Comparison of ENCODE assay signal across 16 mouse cellular contexts in genomic region chr1:120758762-120759161, GRCm38 (mm10).
DNase-seq lines count a peak whose midpoint lies in the region; ATAC-seq and TF ChIP-seq lines count a peak whose summit lies in the region.
"Had no signal": no experiment of that assay in that cellular context is flagged by ENCODE, and none has a peak within 500 bp of the region (broad histone marks: within the 10 kb centered on the region; RNA-seq: fewer than 3 reads in every experiment).

No protein-coding gene starts in this region.

- no peak overlapping the region for H3K27ac ChIP-seq in midbrain, embryonic 13.5 days
- H3K27ac ChIP-seq: embryonic facial prominence, embryonic 10.5 days; limb, embryonic 12.5 days; liver, embryonic 15.5 days had no signal

- no peaks in the 10 kb centered on the region for H3K79me2 ChIP-seq in C2C12 (ENCODE audit: control insufficient read depth, insufficient read depth)

- intact Hi-C loops in heart, postnatal 14 days (cut with DNase I): loop anchor here (5.0 kb wide), 1 partner anchor 151 kb away; no protein-coding TSS in a partner anchor

- H3K4me2 ChIP-seq in midbrain, embryonic 13.5 days (replicated peaks): no peak overlapping the region
- H3K4me2 ChIP-seq: limb, embryonic 12.5 days; liver, embryonic 15.5 days had no signal

- no peaks in the 10 kb centered on the region for H3K27me3 ChIP-seq in C2C12 (ENCODE audit: control insufficient read depth, insufficient read depth, insufficient read length)
- no peaks in the 10 kb centered on the region for H3K27me3 ChIP-seq in midbrain, embryonic 13.5 days
- H3K27me3 ChIP-seq: CH12.LX; liver, embryonic 15.5 days; Patski had no signal

- peaks cover 8% of the 10 kb centered on the region; the same call in 1 of the 2 replicates for H3K4me1 ChIP-seq in midbrain, embryonic 13.5 days (replicated peaks)
- H3K4me1 ChIP-seq: liver, embryonic 15.5 days had no signal

- H3ac ChIP-seq in C2C12 (ENCODE audit: control insufficient read depth, insufficient read length, low read depth): no peak overlapping the region

- no peak for ATAC-seq in midbrain, embryonic 13.5 days
- ATAC-seq: Patski had no signal

- 88% methylated on average over 5 of the region's 5 CpGs for WGBS in midbrain, embryonic 13.5 days

- no peak for TF ChIP-seq CTCF in C2C12 (IDR thresholded peaks at IDR 0.05; ENCODE audit: control insufficient read depth, insufficient read depth, insufficient read length)

- peak; percentile 10 for DNase-seq in R1 (ENCODE audit: low read depth, low spot score)
- peak; percentile 10 to 39 for DNase-seq in heart, adult 9 months (ENCODE audit: low spot score in 2 of 2)
- peak; percentile 18 to 19 for DNase-seq in heart, postnatal 14 days
- DNase-seq in urinary bladder, adult 18-20 months (ENCODE audit: low spot score in 2 of 2): no peak
- DNase-seq in frontal cortex, postnatal 36 days (ENCODE audit: low spot score in 2 of 2): no peak
- DNase-seq: cerebellum, adult 11 months; cerebellum, postnatal 36 days; kidney, adult 8-10 months; layer of hippocampus, postnatal 36 days had no signal

- H3K79me3 ChIP-seq in C2C12 (ENCODE audit: low read depth): no peaks in the 10 kb centered on the region

- no peaks in the 10 kb centered on the region for H3K36me3 ChIP-seq in C2C12 (ENCODE audit: control insufficient read depth, insufficient read depth)
- no peaks in the 10 kb centered on the region for H3K36me3 ChIP-seq in midbrain, embryonic 13.5 days
- H3K36me3 ChIP-seq: embryonic facial prominence, embryonic 10.5 days; limb, embryonic 12.5 days; liver, embryonic 15.5 days had no signal

- H3K9me3 ChIP-seq in midbrain, embryonic 13.5 days: no peaks in the 10 kb centered on the region
- H3K9me3 ChIP-seq: embryonic facial prominence, embryonic 10.5 days; limb, embryonic 12.5 days; liver, embryonic 15.5 days had no signal

- no peak overlapping the region for H3K4me3 ChIP-seq in C2C12 (ENCODE audit: insufficient read depth, poor library complexity, severe bottlenecking)
- H3K4me3 ChIP-seq in midbrain, embryonic 13.5 days (replicated peaks): no peak overlapping the region
- H3K4me3 ChIP-seq: embryonic facial prominence, embryonic 10.5 days; limb, embryonic 12.5 days; liver, embryonic 15.5 days had no signal

- no peak overlapping the region for H3K9ac ChIP-seq in midbrain, embryonic 13.5 days (replicated peaks)
- H3K9ac ChIP-seq: limb, embryonic 12.5 days; liver, embryonic 15.5 days had no signal

TF ChIP-seq in C2C12, 6 proteins besides CTCF, POLR2A, EP300 and RAD21:
- no peak for TF ChIP-seq CEBPB (IDR thresholded peaks at IDR 0.05; ENCODE audit: low read depth)
- TF ChIP-seq MYOG (IDR thresholded peaks at IDR 0.05; ENCODE audit: control insufficient read depth, extremely low read depth, insufficient read length): no peak
- peak; percentile 84 for TF ChIP-seq MAX (IDR thresholded peaks at IDR 0.05)
- TF ChIP-seq MYOD1 (IDR thresholded peaks at IDR 0.05; ENCODE audit: control insufficient read depth, insufficient read length, low read depth): peak; percentile 28
- TF ChIP-seq FOSL1 (IDR thresholded peaks at IDR 0.05; ENCODE audit: insufficient read depth, low read length, poor library complexity, severe bottlenecking): no peak
- TF ChIP-seq USF1 (IDR thresholded peaks at IDR 0.05; ENCODE audit: low read depth): peak; percentile 46

Comparison
In these comparisons a context has a peak if more than half of its experiments do, and no peak if none do; other contexts are left out.
1. DNase-seq: peak in R1 (single experiment), heart, adult 9 months (2 of 2) and heart, postnatal 14 days (2 of 2); none in urinary bladder, adult 18-20 months (0 of 2) and frontal cortex, postnatal 36 days (0 of 2).